Mouse (Mus musculus) ES-Bruce4 (cell line): Measurements from ENCODE around the gene Kif14.

Experiments used
- CTCF ChIP-seq: IDR thresholded peaks from one replicate; pipeline ENCODE4 v1.8.1; 2011; ENCODE audit warnings: low read depth, low read length
- EP300 ChIP-seq: IDR thresholded peaks from 2 replicates; pipeline ENCODE4 v1.6.1; 2011; ENCODE audit warnings: low read depth, low read length; ENCODE audit not compliant: insufficient read depth
- POLR2A ChIP-seq: IDR thresholded peaks from one replicate; pipeline ENCODE4 v1.8.1; 2011; ENCODE audit warnings: low read length; ENCODE audit not compliant: insufficient read depth

DNA sequence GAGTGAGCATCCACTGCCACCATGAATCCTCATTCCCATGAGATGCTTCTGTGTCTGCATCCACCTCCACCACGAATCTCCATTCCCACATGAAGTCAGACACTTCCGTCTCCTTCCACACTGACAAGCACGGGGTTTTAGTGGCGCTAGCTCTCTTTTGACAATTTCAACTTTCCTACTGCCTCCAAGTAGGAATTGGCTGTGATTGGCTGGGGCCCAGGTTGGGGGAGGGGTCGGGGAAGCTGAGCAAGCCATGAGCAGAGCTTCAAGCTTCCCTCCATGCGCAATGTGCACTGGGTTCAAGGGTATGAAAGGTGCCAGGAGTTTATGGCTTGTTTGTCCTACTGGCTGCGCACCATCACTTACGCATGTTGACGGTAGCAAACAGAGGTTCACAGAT, 93.6 kb downstream of the Kif14 start:
- TF ChIP-seq CTCF: no peak
- no peak for TF ChIP-seq EP300
- no peak for TF ChIP-seq POLR2A
